Mouse (Mus musculus): ENCODE measurements around the gene Catip.

GRCm38 (mm10) chr1:74395290-74395689, 33.4 kb downstream of the Catip start:
- TF ChIP-seq POLR2A (IDR thresholded peaks at IDR 0.05; ENCODE audit: insufficient read depth, low read depth, low read length) (no peak), CTCF (IDR thresholded peaks at IDR 0.05; ENCODE audit: insufficient read depth, low read depth, low read length) (no peak)

All from olfactory bulb, adult 2 months (tissue).